Mouse (Mus musculus) adrenal gland, adult 8-10 months (tissue): Measurements from ENCODE around the gene Vrk3. TPM values are rescaled to one million over a fixed set of nuclear protein-coding genes. Genes with fewer than 3 reads are reported as not detected.
A peak's percentile ranks its signal among the peaks of the same experiment; 100 is the strongest.

Experiments
- DNase-seq: peaks from one replicate; pipeline ENCODE4 v3.0.0; 2022
- total RNA-seq, 4 experiments: library from RNA; stranded (reverse); gene quantifications; 2 replicates each; pipeline ENCODE4 v1.2.4; 2022

Vrk3 gene
- total RNA-seq, 4 experiments from 2014 or later: 46.5 to 73.4 (median 54.8) TPM

DNA sequence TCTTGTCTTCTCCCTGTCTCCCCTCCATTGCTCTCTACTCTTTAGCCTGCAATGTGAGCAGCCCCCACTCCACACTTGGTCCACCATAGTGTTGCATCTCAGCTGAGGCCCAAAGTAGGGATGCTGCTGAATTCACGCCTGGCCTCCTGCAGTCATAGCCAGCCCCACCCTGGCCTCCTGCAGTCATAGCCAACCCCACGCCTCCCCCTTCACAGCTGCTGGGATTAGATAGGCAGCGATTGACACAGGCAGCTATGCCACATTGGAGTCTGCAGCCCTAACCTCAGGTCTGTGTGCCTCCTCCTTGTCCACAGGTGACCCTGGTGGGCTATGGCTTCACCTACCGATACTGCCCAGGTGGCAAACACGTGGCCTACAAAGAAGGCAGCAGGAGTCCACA, 19.9 kb downstream of the Vrk3 start:
- DNase-seq: no peak

DNA sequence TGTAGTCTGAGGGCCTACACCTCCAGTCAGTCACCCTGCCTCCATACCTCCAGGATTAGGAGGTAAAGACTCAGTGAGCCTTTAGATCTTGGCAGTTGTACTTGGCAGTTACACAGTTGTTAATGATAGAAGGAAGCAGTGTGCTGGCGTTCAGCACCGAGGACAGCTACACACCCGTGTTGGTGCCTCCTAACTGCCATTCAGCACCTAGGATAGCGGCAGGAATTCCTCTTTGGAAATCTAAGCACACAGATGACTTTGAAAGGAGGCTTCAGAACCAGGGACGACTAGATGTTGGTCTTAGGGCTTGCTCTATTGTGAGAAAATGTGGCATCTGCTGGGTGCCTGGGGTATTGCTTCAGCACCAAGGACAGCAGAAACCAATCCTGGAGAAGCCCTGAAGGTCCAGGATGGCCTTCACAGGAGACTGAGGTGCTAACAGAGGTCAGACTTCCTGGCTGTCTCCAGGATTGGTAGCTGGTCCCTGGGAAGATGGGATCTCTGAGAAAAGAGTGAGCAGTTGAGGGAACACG, 21.9 kb downstream of the Vrk3 start:
- peak; percentile 40 for DNase-seq

DNA sequence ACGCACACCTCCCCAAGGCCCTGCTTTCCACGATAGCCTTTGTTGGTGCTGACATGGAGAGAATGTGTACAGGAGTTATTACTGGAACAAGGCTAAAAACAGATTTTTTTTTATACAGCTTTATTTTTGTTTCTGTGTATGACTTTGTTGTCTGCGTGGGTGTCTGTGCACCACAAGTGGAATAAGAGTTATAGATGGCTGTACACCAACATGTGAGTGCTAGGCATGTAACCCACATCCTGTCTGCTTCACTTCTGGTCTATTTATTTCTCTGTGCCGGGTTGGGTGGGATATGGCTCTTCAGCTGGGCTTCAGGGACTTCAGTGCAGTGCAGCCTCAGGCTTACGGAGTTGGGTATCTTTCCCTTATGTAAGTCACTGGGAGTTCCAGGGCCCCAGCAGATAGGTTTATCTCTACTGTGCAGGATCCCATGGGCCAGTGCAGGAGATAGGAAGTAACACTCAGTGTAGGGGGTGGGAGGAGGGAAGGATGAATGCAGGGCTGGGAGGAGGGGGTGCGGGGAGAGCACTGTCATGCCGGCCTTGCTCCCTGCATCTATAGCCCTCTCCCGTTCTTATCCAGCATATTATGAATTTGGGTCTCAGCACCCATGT, 24.5 kb downstream of the Vrk3 start:
- no peak for DNase-seq

DNA sequence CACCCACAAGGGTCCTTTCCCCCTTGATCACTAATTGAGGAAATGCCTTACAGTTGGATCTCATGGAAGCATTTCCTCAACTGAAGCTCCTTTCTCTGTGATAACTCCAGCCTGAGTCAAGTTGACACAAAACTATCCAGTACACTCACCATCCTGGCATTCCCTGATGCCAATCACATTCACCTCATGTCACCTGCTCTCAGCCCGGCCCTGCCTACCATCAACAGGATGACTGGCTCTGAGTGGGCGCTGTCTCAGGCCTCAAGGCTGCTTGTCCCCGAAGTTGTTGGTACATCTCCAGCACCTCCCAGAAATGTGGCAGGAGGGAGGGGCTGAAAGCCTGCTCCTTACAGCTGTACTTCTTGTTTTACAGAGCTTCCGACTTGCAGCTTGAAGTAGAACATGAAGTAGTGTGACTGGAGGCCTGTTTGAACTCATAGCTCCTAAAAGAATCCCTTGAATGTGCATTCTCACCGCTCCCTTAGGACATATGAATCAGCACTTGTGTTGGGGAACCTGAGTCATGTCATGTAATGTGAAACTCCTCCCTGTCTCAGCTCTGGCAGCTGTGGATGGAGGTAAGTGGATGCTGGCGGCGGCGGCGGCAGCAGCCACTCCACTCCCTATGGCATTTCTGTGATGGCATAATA, 28.8 kb downstream of the Vrk3 start:
- DNase-seq: no peak

DNA sequence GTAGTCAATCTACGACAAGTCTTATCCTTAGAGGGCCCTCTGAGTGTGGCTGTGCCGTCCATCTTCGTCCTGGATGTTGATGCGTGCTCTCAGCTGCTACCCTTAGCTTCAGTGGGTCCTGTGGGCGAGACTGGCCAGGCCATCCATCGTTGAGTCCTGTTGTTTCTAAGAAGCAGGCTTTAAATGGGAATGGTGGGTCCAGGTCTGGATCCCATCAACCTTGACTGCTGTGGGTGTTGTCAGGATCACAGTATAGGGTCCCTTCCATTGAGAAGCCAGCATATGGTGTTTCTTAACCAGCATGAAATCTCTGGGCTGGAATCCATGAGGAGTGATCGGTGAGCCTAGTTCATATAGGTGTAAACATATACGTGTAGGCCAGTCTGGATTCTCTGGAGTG, 31.9 kb downstream of the Vrk3 start:
- DNase-seq: no peak

DNA sequence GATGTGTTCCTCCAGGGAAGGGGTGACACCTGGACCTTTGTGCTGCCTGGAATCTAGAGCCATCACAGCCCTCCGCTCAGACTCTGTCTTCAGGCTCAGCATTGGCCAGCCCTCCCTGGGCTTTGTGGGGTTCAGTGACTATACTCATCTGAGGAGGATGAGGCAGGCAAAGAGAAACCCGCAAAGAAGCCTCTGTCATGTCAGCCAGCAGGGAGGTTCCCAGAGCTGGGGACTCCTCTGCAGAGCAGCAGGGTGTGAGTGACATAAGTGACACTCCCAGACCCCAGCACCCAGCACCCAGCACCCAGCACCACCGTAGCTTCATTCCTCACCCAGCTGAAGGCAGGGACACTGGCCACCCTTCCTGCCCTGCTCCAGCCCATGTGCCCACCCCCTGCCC, 41.3 kb downstream of the Vrk3 start:
- no peak for DNase-seq

DNA sequence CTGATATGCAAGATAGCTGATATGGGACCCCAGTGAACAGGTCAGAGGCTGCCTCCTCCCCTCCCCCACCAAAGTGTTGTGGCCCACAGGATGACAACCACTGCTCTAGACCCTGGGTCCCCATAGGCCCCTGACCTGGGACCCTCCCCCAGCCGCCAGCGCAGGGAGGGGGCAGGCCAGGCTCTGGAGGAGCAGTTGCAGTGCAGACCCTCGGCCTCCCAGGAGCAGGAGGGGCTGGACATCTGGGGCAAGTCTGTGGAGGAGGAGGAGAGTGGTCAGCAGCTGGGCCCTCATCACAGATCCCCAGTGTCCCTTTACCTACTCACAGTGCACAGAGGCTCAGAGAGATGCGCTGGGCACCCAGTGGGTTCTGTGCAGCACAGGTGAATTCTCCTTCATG, 41.9 kb downstream of the Vrk3 start:
- DNase-seq: no peak

DNA sequence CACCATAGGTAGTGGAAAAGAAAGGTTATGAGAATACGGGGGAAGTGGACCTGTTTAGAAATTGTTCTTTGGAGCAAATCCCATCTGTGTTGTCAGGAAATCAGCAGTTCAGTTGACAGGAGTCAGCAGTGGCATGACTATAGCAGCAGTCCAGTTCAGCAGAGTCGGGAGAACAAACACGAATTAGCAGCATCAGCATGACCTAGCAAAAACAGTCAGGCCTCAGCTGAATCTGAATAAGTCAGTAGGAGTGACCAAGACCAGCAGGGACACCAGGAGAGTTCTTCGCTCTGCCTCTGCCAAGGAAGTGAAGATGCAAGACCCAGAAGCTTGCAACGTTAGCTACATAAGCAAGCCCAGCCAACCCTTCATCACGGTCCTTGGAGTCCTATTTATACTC, 44.6 kb downstream of the Vrk3 start:
- DNase-seq: no peak

DNA sequence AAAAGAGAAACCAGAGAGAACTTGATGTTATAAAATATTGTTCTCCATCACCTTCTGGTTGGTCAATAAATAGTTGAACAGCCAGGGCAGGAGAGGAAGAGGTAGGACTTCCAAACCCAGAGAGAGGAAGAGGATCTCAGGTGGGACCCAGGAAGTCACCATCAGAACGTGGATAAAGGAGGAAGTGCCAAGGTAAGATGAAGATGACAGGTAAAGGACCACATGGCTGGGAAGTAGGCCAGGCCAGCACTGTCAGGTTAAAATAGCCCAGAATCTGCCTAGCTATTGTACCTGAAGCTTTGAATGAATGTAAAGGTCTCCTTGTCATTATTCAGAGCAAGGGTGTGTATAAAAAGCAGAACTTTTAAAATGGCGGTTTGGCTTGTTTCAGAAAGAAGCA, 60.7 kb downstream of the Vrk3 start:
- no peak for DNase-seq

DNA sequence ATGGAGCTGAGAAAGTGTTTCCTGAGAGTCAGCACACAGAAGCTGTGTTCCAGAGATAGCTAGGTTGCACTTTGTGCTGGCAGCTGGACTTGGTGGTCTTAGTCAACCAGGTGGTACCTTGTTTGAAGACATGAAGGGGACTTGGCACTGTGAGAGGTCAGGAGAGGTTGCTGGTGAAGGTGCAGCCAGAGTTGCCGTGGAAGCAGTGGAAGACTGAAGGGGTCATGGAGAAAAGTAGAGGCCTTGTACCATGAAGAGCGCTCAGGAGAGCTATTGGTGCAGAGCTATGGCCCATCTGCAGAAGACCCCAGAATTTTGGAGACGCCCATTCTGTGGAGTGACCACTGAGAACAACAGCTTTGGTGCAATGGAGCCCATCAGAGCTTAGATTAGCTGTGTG, 61.3 kb downstream of the Vrk3 start:
- DNase-seq: no peak

DNA sequence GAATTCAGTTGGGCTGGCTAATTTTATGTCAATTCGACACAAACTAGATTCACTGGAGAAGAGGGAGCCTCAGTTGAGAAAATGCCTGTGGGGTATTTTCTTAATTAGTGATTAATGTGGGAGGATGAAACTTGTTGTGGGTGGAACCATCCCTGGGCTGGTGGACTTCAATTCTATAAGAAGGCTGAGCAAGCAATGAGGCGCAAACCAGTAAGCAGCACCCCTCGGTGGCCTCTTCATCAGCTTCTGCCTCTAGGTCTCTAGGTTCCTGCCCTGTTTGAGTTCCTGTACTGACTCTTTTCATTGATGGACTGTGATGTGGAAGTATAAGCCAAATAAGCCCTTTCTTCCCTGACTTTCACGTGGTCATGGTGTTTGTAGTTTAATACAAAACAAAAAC, 62.2 kb downstream of the Vrk3 start:
- DNase-seq: no peak

DNA sequence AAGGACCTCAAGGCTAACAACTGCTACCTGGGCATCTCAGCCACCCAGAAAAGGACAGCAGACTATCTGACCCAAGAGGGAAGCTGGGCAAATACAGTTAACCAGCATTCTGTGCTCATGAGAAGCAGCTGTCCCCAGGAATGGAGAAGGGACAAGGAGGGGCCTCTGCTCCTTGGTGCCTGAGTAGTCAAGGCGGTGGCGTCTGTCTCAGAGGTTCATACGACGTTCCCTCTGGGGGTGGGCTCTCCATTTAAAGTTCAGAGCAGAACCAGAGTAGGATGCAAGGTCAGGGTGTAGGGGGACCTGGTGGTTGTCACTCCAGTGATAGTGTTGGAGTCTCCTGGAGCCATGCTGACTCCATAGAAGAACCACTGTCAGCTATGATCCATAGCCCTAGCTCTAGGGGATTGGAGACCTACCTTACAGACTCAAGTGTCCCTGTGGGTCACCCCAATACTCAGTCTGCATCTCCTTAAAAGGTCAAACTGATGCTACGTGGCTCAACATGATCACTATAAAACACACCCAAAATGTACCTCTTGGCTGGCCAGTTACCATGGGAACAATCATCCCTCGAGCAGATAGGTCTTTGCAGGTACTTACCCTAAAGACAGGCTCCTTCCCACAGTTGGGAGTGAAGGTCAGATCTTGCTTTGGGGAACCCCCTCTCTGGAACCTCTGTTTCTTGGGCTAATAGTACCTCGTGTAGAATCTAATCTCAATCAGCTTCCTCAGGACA, 62.8 kb downstream of the Vrk3 start:
- no peak for DNase-seq

DNA sequence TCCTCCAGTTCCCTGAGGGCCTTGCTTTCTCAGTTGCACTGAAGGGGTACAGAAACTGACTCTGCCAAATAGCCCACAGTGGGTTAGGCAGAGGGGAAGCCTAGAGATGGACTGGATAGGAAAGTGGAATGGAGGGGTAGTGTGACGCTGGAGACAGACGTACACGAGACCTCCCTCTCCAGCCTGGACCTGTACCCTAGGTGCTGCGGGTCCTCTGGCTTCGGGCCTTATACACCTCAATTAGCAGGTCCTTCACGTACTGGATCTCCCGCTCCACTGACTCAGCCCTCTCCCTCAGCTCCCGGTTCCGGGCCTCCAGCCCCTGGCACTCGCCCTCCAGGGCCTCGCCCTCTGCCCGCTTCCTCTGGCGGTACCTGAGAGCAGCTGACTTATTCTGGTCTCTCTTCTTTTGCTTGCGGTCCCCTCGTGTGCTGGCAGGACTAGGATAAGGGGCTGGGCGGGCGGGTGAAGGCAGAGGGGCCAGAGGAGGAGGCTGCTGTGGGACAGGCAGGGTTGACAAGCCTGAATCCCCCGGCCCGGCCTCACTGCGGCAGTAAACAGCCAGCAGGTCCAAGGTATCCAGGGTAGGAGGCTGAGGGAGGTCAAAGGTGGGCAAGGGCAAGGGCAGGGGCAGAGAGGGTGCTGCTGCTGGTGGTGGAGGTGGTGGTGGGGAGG, 64.6 kb downstream of the Vrk3 start:
- DNase-seq: no peak

DNA sequence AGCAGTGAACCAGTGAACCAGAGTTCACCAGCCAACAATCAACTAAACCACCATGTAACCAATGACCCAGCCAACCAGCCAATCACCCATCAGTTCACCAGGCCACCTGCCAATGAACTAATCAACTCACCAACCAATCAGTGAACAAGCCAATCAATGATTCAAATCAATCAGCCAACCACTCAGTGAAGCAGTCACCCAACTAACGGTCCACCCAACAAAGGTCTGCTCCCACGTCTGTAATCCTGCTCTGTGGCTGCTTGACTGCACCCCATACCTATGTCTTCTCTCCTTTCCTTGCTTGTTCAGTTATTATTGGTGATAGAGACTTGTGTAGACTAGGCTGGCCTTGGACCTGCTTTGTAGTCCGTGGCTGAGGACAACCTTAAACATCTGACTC, 65.8 kb downstream of the Vrk3 start:
- no peak for DNase-seq

DNA sequence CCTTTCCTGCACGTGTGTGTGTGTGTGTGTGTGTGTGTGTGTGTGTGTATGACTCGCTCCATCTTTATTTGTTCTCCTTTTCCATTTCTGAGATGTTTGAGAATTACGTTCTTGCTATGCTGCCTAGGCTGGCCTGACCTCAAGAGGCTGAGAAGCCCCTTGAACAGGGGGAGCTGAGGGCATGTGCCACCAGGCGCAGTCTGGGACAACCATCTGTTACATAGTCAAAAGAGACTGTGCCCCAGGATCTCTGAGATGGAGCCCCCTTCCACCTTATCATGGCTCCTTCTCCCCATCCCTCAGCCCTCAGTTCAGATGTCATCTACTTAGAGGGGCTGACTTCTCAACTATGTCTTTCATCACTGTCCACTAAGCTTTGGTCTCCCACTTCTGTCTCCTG, 66.2 kb downstream of the Vrk3 start:
- DNase-seq: no peak

DNA sequence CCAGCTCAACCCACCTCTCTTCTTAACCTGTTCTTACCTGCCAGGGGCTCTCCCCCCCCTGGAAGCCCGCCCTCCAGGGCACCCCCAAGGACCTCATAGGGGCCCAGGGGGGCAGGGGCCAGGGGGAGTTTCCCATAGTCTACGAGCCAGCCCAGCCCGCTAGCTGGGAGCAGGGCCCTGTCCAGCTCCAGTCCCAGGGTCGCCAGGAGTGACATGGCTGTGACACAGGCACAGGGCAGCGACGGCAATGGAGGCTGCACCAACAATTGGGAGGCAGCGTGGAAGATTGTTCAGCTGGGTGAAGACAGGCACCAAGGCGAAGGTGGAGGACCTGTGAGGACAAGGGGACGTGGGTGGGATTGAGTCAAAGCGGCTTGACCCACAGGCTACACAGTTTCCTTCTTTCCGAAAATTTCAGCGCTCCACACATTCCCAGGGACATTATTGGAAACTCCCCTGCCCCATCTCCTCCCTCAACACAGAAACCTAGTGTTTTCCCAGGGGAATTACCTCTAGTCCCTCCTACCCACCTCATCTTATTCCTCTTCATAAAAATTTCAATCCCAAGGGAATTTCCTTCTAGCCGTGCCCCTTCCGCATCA, 66.8 kb downstream of the Vrk3 start:
- no peak for DNase-seq

DNA sequence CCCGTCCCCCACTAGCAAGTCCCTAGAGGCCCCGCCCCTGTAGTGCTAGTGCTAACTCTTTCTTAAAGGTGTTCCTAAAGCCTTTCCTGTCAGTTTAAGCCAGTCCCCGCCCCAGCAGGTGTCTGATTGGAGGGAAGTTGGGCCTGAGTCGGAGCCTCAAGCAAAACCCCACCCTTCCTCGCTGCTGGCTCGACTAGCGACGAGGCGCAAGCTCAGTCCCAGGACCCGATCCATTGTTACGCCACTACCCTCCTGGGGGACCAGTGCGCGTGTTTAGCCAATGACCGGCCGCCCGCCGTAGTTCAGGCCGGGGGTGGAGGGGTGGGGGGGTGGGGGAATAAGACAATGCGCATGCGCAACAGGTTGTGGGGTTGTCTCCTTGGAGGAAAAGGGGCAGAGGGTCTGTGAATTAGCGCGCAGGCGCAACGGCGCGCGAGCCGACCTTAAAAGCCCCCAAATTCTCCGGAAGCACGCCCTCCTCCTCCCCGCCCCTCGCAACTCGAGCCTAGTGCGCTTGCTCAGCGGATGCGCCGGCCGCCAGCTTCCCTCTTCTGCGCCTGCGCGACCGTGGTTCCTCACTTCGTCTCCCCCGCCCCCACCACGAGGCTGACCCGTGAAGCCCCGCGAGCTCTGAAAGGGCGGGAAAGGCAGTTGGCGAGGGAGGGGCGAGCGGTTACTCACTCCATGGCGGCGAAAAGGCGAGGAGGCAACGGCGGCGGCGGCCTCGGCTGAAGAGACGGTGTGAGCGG, 67.7 kb downstream of the Vrk3 start, which contains the start of the genes Nup62 and Il4i1:
Gene Nup62, plus strand, starts transcription at position 368 of the 749 bp plus-strand sequence.
Gene Il4i1, plus strand, starts transcription at position 667 of the 749 bp plus-strand sequence.
- peak; percentile 98 for DNase-seq

DNA sequence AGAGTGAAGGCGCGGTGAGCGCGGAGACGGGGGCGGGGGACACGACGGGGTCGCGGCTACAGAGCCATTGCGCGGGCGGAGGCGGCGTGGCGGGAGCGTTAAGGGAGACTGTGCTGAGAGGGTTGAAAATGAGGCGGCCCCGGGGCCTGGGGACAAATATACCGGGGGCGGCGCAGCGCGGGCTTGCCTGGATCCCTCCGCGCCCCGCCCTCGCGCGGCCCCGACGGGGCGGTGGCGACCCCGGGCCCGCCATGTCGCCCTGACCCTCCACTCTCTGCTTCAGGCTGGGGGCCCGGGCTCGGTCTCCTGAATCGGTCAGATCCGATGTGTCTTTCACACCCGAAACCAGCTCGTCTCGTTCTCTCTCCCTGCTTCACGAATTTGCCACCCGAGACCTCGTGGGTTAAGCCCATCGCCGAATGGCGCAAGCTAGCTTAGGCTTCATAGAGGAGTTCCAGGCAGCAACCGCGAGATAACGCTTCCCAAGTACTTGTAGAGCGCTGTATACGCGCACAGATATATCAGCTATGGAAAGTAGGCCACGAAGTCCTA, 68.3 kb downstream of the Vrk3 start, which contains the start of gene Atf5:
Gene Atf5, minus strand, starts transcription at position 189 of the 552 bp plus-strand sequence.
- no peak for DNase-seq

DNA sequence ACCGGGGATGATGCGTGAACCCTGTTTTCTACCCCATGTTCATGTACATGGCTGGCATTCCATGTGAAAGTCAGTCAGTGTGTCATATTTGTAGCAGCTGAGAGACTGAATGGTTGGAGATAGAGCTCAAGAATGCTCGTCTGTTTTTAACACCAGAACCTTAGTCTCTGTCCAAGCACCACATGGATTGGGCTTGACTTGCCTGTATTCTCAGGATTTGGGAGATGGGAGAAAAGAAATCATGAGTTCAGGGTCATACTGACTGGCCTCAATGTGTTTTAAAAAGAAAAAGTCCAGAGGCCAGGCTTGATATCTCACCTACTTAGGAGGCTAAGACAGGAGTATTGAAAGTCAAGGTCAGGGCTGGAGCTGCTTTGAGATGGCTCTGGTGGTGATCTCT, 69.2 kb downstream of the Vrk3 start:
- DNase-seq: no peak

DNA sequence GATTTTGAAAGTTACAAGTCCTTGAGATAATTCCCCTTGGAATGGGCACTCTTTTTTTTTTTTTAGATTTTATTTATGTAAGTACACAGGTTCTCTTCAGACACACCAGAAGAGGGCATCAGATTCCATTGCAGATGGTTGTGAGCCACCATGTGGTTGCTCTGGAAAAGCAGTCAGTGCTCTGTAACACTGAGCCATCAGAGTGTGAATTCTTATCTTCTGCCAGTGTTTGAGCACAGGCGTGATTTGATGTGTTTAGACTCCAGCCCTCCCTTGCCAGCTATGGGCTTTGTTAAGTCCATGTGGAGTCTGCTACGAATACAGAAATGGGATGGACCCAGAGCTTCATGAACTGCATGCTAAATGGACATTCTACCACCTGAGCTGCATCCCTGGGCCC, 70.0 kb downstream of the Vrk3 start:
- no peak for DNase-seq

DNA sequence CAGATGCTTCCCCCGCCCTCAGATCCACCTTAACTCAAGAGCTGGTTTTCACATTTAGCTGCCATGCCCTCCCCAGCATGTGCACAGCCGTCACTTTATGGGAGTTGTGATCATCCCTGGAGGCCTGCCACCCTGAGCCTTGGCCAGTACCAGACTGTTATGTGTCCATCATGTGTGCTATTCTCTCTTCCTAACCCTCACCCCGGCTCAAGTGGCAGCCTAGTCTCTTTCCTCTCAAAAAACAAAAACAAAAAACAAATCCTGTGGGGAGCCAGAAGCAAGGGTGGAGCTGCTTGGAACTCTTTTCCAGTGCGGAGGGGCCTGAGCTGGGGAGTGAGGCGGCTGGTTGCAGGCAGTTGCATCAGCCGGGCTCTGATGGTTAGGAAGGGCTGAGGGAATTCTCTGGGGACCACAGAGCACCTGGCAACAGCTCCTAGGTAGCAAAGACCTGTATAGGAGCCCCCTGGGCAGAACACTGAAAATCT, 70.6 kb downstream of the Vrk3 start:
- DNase-seq: no peak
